25 mouse cellular contexts compared by ENCODE assay signal in genomic region chr2:102749926-102750325, GRCm38 (mm10).
"Had no signal": no experiment of that assay in that cellular context is flagged by ENCODE, and none has a peak within 500 bp of the region (broad histone marks: within the 10 kb centered on the region; RNA-seq: fewer than 3 reads in every experiment).

No protein-coding gene starts in this region.

- H3K4me1 ChIP-seq: kidney, embryonic 15.5 days had no signal

- H3K4me3 ChIP-seq: gastrocnemius, adult 2 months; heart, embryonic 10.5 days; heart, embryonic 12.5 days; hindbrain, embryonic 10.5 days; hindbrain, embryonic 12.5 days; intestine, embryonic 15.5 days; kidney, embryonic 15.5 days; limb, embryonic 13.5 days; limb, embryonic 15.5 days; liver, embryonic 12.5 days had no signal

- H3K27ac ChIP-seq: gastrocnemius, adult 2 months; heart, embryonic 10.5 days; hindbrain, embryonic 10.5 days; hindbrain, embryonic 12.5 days; hindbrain, embryonic 14.5 days; intestine, embryonic 15.5 days; kidney, embryonic 15.5 days; kidney, postnatal 0 days; limb, embryonic 13.5 days; limb, embryonic 15.5 days; liver, embryonic 12.5 days had no signal

- H3K9me3 ChIP-seq: heart, embryonic 10.5 days; heart, embryonic 12.5 days; hindbrain, embryonic 10.5 days; hindbrain, embryonic 12.5 days; intestine, embryonic 15.5 days; kidney, embryonic 15.5 days; limb, embryonic 13.5 days; limb, embryonic 15.5 days; liver, embryonic 12.5 days had no signal

- H3K36me3 ChIP-seq: heart, embryonic 10.5 days; heart, embryonic 12.5 days; hindbrain, embryonic 10.5 days; hindbrain, embryonic 12.5 days; intestine, embryonic 15.5 days; kidney, embryonic 15.5 days; limb, embryonic 13.5 days; limb, embryonic 15.5 days; liver, embryonic 12.5 days had no signal

- H3K27me3 ChIP-seq: heart, embryonic 12.5 days; hindbrain, embryonic 12.5 days; intestine, embryonic 15.5 days; kidney, embryonic 15.5 days; limb, embryonic 13.5 days; limb, embryonic 15.5 days; liver, embryonic 12.5 days had no signal

- DNase-seq: gastrocnemius, adult 2 months; gastrocnemius, postnatal 10 days; gastrocnemius, postnatal 25 days; heart, adult 18-20 months; heart, postnatal 10 days; heart, postnatal 4 days; kidney, adult 11 months; kidney, adult 2 months; kidney, adult 9 months; kidney, postnatal 14 days; kidney, postnatal 36 days; layer of hippocampus, adult 9-11 months; layer of hippocampus, postnatal 36 days; left cerebral cortex, postnatal 4 days had no signal

- H3K9ac ChIP-seq: heart, embryonic 12.5 days; hindbrain, embryonic 12.5 days; hindbrain, embryonic 14.5 days; intestine, embryonic 15.5 days; kidney, embryonic 15.5 days; limb, embryonic 13.5 days; limb, embryonic 15.5 days; liver, embryonic 12.5 days had no signal
